In genomic region chr3:58894529-58894928, GRCm38 (mm10) we compare ENCODE assay signal across 24 mouse cellular contexts. TPM values are rescaled to one million over a fixed set of nuclear protein-coding genes. Genes with fewer than 3 reads are reported as not detected.
"Had no signal": no experiment of that assay in that cellular context is flagged by ENCODE, and none has a peak within 500 bp of the region (broad histone marks: within the 10 kb centered on the region; RNA-seq: fewer than 3 reads in every experiment).

No protein-coding gene starts in this region.

- H3K4me3 ChIP-seq: liver, embryonic 15.5 days; lung, embryonic 15.5 days; megakaryocyte, embryonic 14.5 days; midbrain, embryonic 12.5 days; midbrain, embryonic 15.5 days had no signal

- H3K27me3 ChIP-seq: liver, embryonic 15.5 days; lung, embryonic 15.5 days; midbrain, embryonic 12.5 days; midbrain, embryonic 15.5 days had no signal

- H3K4me1 ChIP-seq: liver, embryonic 15.5 days; lung, embryonic 15.5 days; megakaryocyte, embryonic 14.5 days had no signal

- H3K27ac ChIP-seq: liver, embryonic 15.5 days; lung, embryonic 15.5 days; macrophage; midbrain, embryonic 12.5 days; midbrain, embryonic 15.5 days had no signal

- ATAC-seq: liver, postnatal 0 days; lung, postnatal 0 days; midbrain, embryonic 15.5 days had no signal

- H3K36me3 ChIP-seq: liver, embryonic 15.5 days; lung, embryonic 15.5 days; midbrain, embryonic 12.5 days; midbrain, embryonic 15.5 days had no signal

- H3K4me2 ChIP-seq: liver, embryonic 15.5 days; lung, embryonic 15.5 days; midbrain, embryonic 12.5 days; midbrain, embryonic 15.5 days had no signal

- H3K9me3 ChIP-seq: liver, embryonic 15.5 days; lung, embryonic 15.5 days; megakaryocyte, embryonic 14.5 days; midbrain, embryonic 12.5 days; midbrain, embryonic 15.5 days had no signal

- DNase-seq: liver, postnatal 0 days; lung, adult 2 months; lung, postnatal 14 days; lung, postnatal 36 days; retina, postnatal 1 day; right cerebral cortex, adult 18-20 months; right cerebral cortex, postnatal 25 days; right cerebral cortex, postnatal 4 days; spleen, adult 18-20 months; thymus, adult 18-20 months; thymus, postnatal 14 days; thymus, postnatal 36 days had no signal

- H3K9ac ChIP-seq: liver, embryonic 15.5 days; liver, postnatal 0 days; lung, embryonic 15.5 days; midbrain, embryonic 12.5 days; midbrain, embryonic 15.5 days had no signal

RNA-seq across cellular contexts. Expression of gene Clrn1, which starts 9.4 kb away (rescaled TPM):
- total RNA-seq: megakaryocyte progenitor cell, adult 5-6 weeks; monocyte, adult 5-6 weeks had no signal
- polyA plus RNA-seq: liver, embryonic 15.5 days; liver, postnatal 0 days; lung, adult 2 months; lung, postnatal 0 days; macrophage; small intestine, adult 2 months; stomach, embryonic 14.5 days; stomach, embryonic 16.5 days had no signal
